Mouse (Mus musculus) kidney, adult 2 months (tissue): ENCODE data around the gene Hsf4.

Source experiments
- CTCF ChIP-seq: fragments of 200-500 bp; conservative IDR thresholded peaks from 2 replicates; pipeline ENCODE4 v1.5.1; 2011; ENCODE audit warnings: low read depth, mild to moderate bottlenecking, control low read depth, low read length, moderate library complexity, mixed read lengths; ENCODE audit not compliant: insufficient read depth, insufficient read length
- POLR2A ChIP-seq: fragments of 200-500 bp; IDR thresholded peaks from one replicate; pipeline ENCODE4 v1.6.1; 2011; ENCODE audit warnings: low read depth, low read length, control low read depth

- TF ChIP-seq CTCF (no peak), POLR2A (no peak)
These were observed 12.2 kb downstream of the Hsf4 start for GRCm38 (mm10) chr8:105281821-105282220.
